Mouse (Mus musculus) limb, embryonic 14.5 days (tissue): ENCODE results near the gene Olfr1219. TPM values are rescaled to one million over a fixed set of nuclear protein-coding genes. Genes with fewer than 3 reads are reported as not detected.

ENCODE experiments used
- ATAC-seq: fragments of 200-750 bp; cut with Nextera tagmentation; 2 replicates; pipeline ENCODE4 v1.8.0; 2017; ENCODE audit warnings: low read depth, moderate number of reproducible peaks, moderate TSS enrichment; ENCODE audit not compliant: low FRiP score
- DNase-seq: peaks from one replicate; pipeline ENCODE4 v3.0.0-alpha.2; 2015; ENCODE audit warnings: low spot score
- H3K27ac ChIP-seq: fragments of 300-500 bp; sonication (generic); replicated peaks from 2 replicates; pipeline ENCODE4 v1.5.1; 2014; ENCODE audit warnings: low read depth, mild to moderate bottlenecking, low read length, moderate library complexity, mixed read lengths
- H3K27me3 ChIP-seq: fragments of 300-500 bp; sonication (generic); 2 replicates; pipeline ENCODE4 v1.6.1; 2014; ENCODE audit warnings: low read length, mixed read lengths; ENCODE audit not compliant: control insufficient read depth, insufficient read depth
- H3K36me3 ChIP-seq: fragments of 300-500 bp; sonication (generic); 2 replicates; pipeline ENCODE4 v1.6.1; 2014; ENCODE audit warnings: mild to moderate bottlenecking, low read length, moderate library complexity, mixed read lengths; ENCODE audit not compliant: control insufficient read depth, insufficient read depth
- H3K4me1 ChIP-seq: fragments of 300-500 bp; sonication (generic); 2 replicates; pipeline ENCODE4 v1.6.1; 2014; ENCODE audit warnings: antibody characterized with exemption, low read length, mixed read lengths; ENCODE audit not compliant: control insufficient read depth, insufficient read depth
- H3K4me2 ChIP-seq: fragments of 300-500 bp; sonication (generic); replicated peaks from 2 replicates; pipeline ENCODE4 v1.6.1; 2014; ENCODE audit warnings: low read depth, mild to moderate bottlenecking, low read length, moderate library complexity; ENCODE audit not compliant: severe bottlenecking
- H3K4me3 ChIP-seq: fragments of 300-500 bp; sonication (generic); replicated peaks from 2 replicates; pipeline ENCODE4 v1.5.1; 2014; ENCODE audit warnings: low read length
- H3K9ac ChIP-seq: fragments of 300-500 bp; sonication (generic); 2 replicates; pipeline ENCODE4 v1.6.1; 2014; ENCODE audit warnings: mild to moderate bottlenecking, low read depth, low read length, moderate library complexity; ENCODE audit not compliant: severe bottlenecking
- H3K9me3 ChIP-seq: fragments of 300-500 bp; sonication (generic); 2 replicates; pipeline ENCODE4 v1.6.1; 2016; ENCODE audit warnings: low read length; ENCODE audit not compliant: control insufficient read depth
- POLR2A ChIP-seq: fragments of 200-500 bp; IDR thresholded peaks from 2 replicates; pipeline ENCODE4 v1.8.0; 2012; ENCODE audit warnings: inconsistent platforms, mild to moderate bottlenecking, moderate library complexity, borderline replicate concordance; ENCODE audit not compliant: insufficient read depth, insufficient read length; ENCODE audit errors: extremely low read depth
- WGBS: fragments of 180-500 bp; shearing (Covaris S2); extraction: QIAGEN DNeasy Blood & Tissue Kit; methylation state at CpG from one replicate; pipeline ENCODE4 v1.1.7; 2014; 5-methylcytosine and 5-hydroxymethylcytosine counted together
- polyA plus RNA-seq, 2 experiments: library from polyadenylated mRNA; depleted of rRNA in 1 of 2; stranded (reverse) in 1 of 2; unstranded in 1 of 2; fragments of >200 nt; fragmentation: Nextera tagmentation in 1 of 2; extraction: Ambion mirVana in 1 of 2; gene quantifications; 2 replicates each; pipeline versions ENCODE4 v1.2.1 to v1.2.3; 2012 to 2014

The Olfr1219 gene
- polyA plus RNA-seq (2012; rRNA removed): not detected in 2 replicates
- not detected in 2 replicates for polyA plus RNA-seq (2014; fragmentation: Nextera tagmentation; extraction: Ambion mirVana)

GRCm38 (mm10) chr2:89083413-89083812, at the start of gene Olfr1219:
Gene Olfr1219 (minus strand): TSS chr2:89083513.
- H3K4me3 ChIP-seq: no peak within 1 kb of the TSS
- WGBS: 64% methylated on average over 1 of the region's 1 CpGs
- no peaks in the 10 kb centered on the region for H3K27me3 ChIP-seq
- H3K9me3 ChIP-seq: no peaks in the 10 kb centered on the region
- H3K9ac ChIP-seq: no peak within 1 kb of the TSS
- TF ChIP-seq POLR2A: no peak
- no peak for DNase-seq
- ATAC-seq: no peak
- H3K4me2 ChIP-seq: no peak within 1 kb of the TSS
- no peaks in the 10 kb centered on the region for H3K4me1 ChIP-seq
- H3K36me3 ChIP-seq: no peaks in the 10 kb centered on the region
- H3K27ac ChIP-seq: no peak within 1 kb of the TSS

GRCm38 (mm10) chr2:89132954-89133353, 49.6 kb upstream of the Olfr1219 start, which contains the start of gene Olfr1222:
Gene Olfr1222 (minus strand): TSS chr2:89133054.
- no peak within 1 kb of the TSS for H3K4me2 ChIP-seq
- H3K4me3 ChIP-seq: no peak within 1 kb of the TSS
- WGBS: 76% methylated on average over 3 of the region's 3 CpGs
- DNase-seq (no peak), ATAC-seq (no peak)
- no peak for TF ChIP-seq POLR2A
- H3K9ac ChIP-seq: no peak within 1 kb of the TSS
- no peaks in the 10 kb centered on the region for H3K4me1 ChIP-seq
- H3K36me3 ChIP-seq: no peaks in the 10 kb centered on the region
- no peaks in the 10 kb centered on the region for H3K9me3 ChIP-seq
- H3K27me3 ChIP-seq: no peaks in the 10 kb centered on the region
- H3K27ac ChIP-seq: no peak within 1 kb of the TSS

- ATAC-seq: no peak
- no peak within 1 kb of the TSS for H3K9ac ChIP-seq
- no peak for TF ChIP-seq POLR2A
- no peak for DNase-seq
- WGBS: 81% methylated on average over 2 of the region's 2 CpGs
- no peak within 1 kb of the TSS for H3K4me2 ChIP-seq
- no peaks in the 10 kb centered on the region for H3K4me1 ChIP-seq
- H3K27me3 ChIP-seq: no peaks in the 10 kb centered on the region
- H3K27ac ChIP-seq: no peak within 1 kb of the TSS
- no peak within 1 kb of the TSS for H3K4me3 ChIP-seq
- H3K9me3 ChIP-seq: no peaks in the 10 kb centered on the region
- no peaks in the 10 kb centered on the region for H3K36me3 ChIP-seq
Measured at GRCm38 (mm10) chr2:89117183-89117582, 33.9 kb upstream of the Olfr1219 start, which contains the start of gene Olfr1221. Gene Olfr1221 (minus strand): TSS chr2:89117283.

GRCm38 (mm10) chr2:89106735-89107134, 23.4 kb upstream of the Olfr1219 start, which contains the start of gene Olfr1220:
Gene Olfr1220 (minus strand): TSS chr2:89106835.
- no peak within 1 kb of the TSS for H3K4me2 ChIP-seq
- no peak within 1 kb of the TSS for H3K4me3 ChIP-seq
- TF ChIP-seq POLR2A: no peak
- H3K27ac ChIP-seq: no peak within 1 kb of the TSS
- no peaks in the 10 kb centered on the region for H3K27me3 ChIP-seq
- no peak within 1 kb of the TSS for H3K9ac ChIP-seq
- H3K4me1 ChIP-seq: no peaks in the 10 kb centered on the region
- H3K36me3 ChIP-seq: no peaks in the 10 kb centered on the region
- WGBS: 79% methylated on average over 3 of the region's 3 CpGs
- ATAC-seq: no peak
- H3K9me3 ChIP-seq: no peaks in the 10 kb centered on the region
- no peak for DNase-seq

GRCm38 (mm10) chr2:89105651-89106050, 22.3 kb upstream of the Olfr1219 start:
- H3K4me3 ChIP-seq: no peak overlapping the region
- no peak overlapping the region for H3K9ac ChIP-seq
- no peak overlapping the region for H3K4me2 ChIP-seq
- H3K9me3 ChIP-seq: no peaks in the 10 kb centered on the region
- no peak for ATAC-seq
- H3K36me3 ChIP-seq: no peaks in the 10 kb centered on the region
- TF ChIP-seq POLR2A: no peak
- no peaks in the 10 kb centered on the region for H3K27me3 ChIP-seq
- H3K27ac ChIP-seq: no peak overlapping the region
- no peaks in the 10 kb centered on the region for H3K4me1 ChIP-seq
- no peak for DNase-seq

GRCm38 (mm10) chr2:89093848-89094247, 10.5 kb upstream of the Olfr1219 start:
- no peak for DNase-seq
- ATAC-seq: no peak
- 100% methylated on average over 1 of the region's 1 CpGs for WGBS

More at GRCm38 (mm10) chr2:89093848-89094247, 10.5 kb upstream of the Olfr1219 start:
- H3K36me3 ChIP-seq: no peaks in the 10 kb centered on the region
- H3K27me3 ChIP-seq: no peaks in the 10 kb centered on the region
- H3K9ac ChIP-seq: no peak overlapping the region
- no peak overlapping the region for H3K4me2 ChIP-seq
- no peak overlapping the region for H3K27ac ChIP-seq
- no peaks in the 10 kb centered on the region for H3K4me1 ChIP-seq
- TF ChIP-seq POLR2A: no peak
- H3K4me3 ChIP-seq: no peak overlapping the region
- H3K9me3 ChIP-seq: no peaks in the 10 kb centered on the region
